Mouse (Mus musculus) embryonic fibroblast, embryonic 13.5 days (primary cell): Measurements from ENCODE around the gene Pdia6.

Experiments
- CTCF ChIP-seq: IDR thresholded peaks from 2 replicates; pipeline ENCODE4 v1.5.1; 2011; ENCODE audit warnings: mild to moderate bottlenecking, control low read depth, low read length, moderate library complexity, borderline replicate concordance; ENCODE audit not compliant: insufficient read depth
- POLR2A ChIP-seq: IDR thresholded peaks from 2 replicates; pipeline ENCODE4 v1.6.1; 2011; ENCODE audit warnings: low read depth, mild to moderate bottlenecking, control low read depth, low read length, moderate library complexity

DNA sequence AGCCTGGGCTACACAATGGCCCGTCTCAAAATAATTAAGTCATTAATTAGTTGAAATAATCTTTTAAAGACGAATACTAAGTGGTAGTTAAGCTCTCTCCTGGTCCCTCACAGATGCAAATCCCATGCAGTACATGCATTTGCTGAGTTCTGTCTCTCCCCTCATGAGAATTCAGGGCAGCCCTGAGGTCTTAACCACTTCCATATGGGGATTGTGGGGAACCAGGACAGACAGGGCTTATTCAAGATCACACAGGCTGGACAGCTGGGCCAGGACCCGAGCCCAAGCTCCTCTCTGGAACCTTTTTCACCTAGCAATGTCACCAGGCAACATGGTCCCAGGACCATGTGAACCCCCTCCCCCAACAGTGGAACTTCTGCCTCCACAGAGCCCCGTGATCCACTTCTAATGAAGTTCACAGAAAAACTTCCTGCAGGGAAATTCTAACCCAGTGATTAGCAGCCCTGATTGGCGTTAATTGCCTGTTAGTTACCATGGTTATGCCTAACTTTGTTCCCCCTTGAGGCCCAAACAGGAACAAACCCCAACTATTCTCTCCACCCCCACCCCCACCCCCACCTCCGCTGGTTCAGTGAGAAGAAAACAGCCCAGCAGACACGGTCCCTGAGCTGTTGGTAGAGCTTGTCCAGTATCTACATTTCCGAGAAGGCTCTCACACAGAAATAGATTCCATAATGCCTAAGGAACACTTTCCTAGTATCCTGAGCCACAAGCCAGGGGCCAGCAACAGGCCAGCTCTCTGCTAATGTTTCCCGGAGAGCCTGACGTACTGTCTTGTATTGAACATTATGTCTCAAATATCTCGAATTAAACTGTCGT lies 27.5 kb upstream of the Pdia6 start:
- TF ChIP-seq CTCF (no peak), POLR2A (no peak)
